Mouse (Mus musculus): ENCODE results near the gene Nfia.

The Nfia gene

GRCm38 (mm10) chr4:98027412-98027811, 254.9 kb downstream of the Nfia start:
- DNase-seq: no peak

GRCm38 (mm10) chr4:98031871-98032270, 259.3 kb downstream of the Nfia start:
- DNase-seq: no peak

- no peak for DNase-seq
These were observed 259.8 kb downstream of the Nfia start for GRCm38 (mm10) chr4:98032332-98032731.

GRCm38 (mm10) chr4:98039095-98039494, 266.6 kb downstream of the Nfia start:
- no peak for DNase-seq

- peak in 1 of 2 experiments; percentile 6 for DNase-seq
These were observed 267.6 kb downstream of the Nfia start for GRCm38 (mm10) chr4:98040179-98040578.

- no peak for DNase-seq
These were observed 272.1 kb downstream of the Nfia start for GRCm38 (mm10) chr4:98044611-98045010.

- DNase-seq: no peak
These were observed 274.8 kb downstream of the Nfia start for GRCm38 (mm10) chr4:98047369-98047768.

GRCm38 (mm10) chr4:98049584-98049983, 277.1 kb downstream of the Nfia start:
- no peak for DNase-seq

- no peak for DNase-seq
These were observed 277.6 kb downstream of the Nfia start for GRCm38 (mm10) chr4:98050003-98050620.

GRCm38 (mm10) chr4:98050781-98051180, 278.2 kb downstream of the Nfia start:
- no peak for DNase-seq

- DNase-seq: no peak
These were observed 278.8 kb downstream of the Nfia start for GRCm38 (mm10) chr4:98051326-98051725.

- DNase-seq: no peak
These were observed 282.5 kb downstream of the Nfia start for GRCm38 (mm10) chr4:98055036-98055435.

- no peak for DNase-seq
These were observed 284.0 kb downstream of the Nfia start for GRCm38 (mm10) chr4:98056396-98057020.

GRCm38 (mm10) chr4:98057246-98057645, 284.7 kb downstream of the Nfia start:
- no peak for DNase-seq

GRCm38 (mm10) chr4:98057721-98058120, 285.2 kb downstream of the Nfia start:
- no peak for DNase-seq

GRCm38 (mm10) chr4:98058182-98058581, 285.6 kb downstream of the Nfia start:
- no peak for DNase-seq

- DNase-seq: no peak
These were observed 288.1 kb downstream of the Nfia start for GRCm38 (mm10) chr4:98060601-98061000.

GRCm38 (mm10) chr4:98061086-98061485, 288.6 kb downstream of the Nfia start:
- DNase-seq: no peak

GRCm38 (mm10) chr4:98063280-98063679, 290.7 kb downstream of the Nfia start:
- no peak for DNase-seq

- no peak for DNase-seq
These were observed 303.6 kb downstream of the Nfia start for GRCm38 (mm10) chr4:98076106-98076505.

GRCm38 (mm10) chr4:98076624-98077023, 304.1 kb downstream of the Nfia start:
- DNase-seq: no peak

- DNase-seq: no peak
These were observed 308.1 kb downstream of the Nfia start for GRCm38 (mm10) chr4:98080586-98080985.

GRCm38 (mm10) chr4:98081962-98082361, 309.4 kb downstream of the Nfia start:
- no peak for DNase-seq

GRCm38 (mm10) chr4:98082512-98082911, 310.0 kb downstream of the Nfia start:
- no peak for DNase-seq

GRCm38 (mm10) chr4:98085060-98085459, 312.5 kb downstream of the Nfia start:
- no peak for DNase-seq
